Comparison of ENCODE assay signal across 8 mouse cellular contexts in the genomic region with DNA sequence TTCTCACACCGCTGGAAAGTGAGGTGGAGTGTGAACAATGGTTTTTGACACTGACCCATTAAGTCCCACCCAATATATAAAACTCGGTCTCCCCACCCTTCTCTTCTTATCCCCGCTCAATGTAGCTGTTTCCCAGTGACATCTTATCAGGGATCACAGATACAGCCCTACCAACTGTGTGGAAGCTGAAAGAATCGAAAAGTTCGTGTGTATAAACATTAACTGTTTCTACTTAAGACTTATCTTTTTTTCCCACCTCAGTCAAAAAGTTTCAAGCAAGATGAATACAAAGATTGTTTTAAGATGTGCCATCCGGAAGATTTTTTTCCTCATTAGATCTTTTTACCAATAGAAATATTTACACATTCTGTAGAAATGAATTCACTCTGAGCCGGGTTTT. TPM values are rescaled to one million over a fixed set of nuclear protein-coding genes. Genes with fewer than 3 reads are reported as not detected.
DNase-seq lines count a peak whose midpoint lies in the region; ATAC-seq lines count a peak whose summit lies in the region.

No protein-coding gene starts in this region.

- H3K27ac ChIP-seq in heart, embryonic 15.5 days = no peak overlapping the region
- no peak overlapping the region for H3K27ac ChIP-seq in embryonic facial prominence, embryonic 12.5 days
- H3K27ac ChIP-seq in intestine, embryonic 15.5 days = no peak overlapping the region
- H3K27ac ChIP-seq in midbrain, embryonic 15.5 days = no peak overlapping the region

- DNase-seq in heart, postnatal 4 days = no peak
- DNase-seq in embryo, embryonic 11 days = no peak
- DNase-seq in layer of hippocampus, postnatal 14 days (ENCODE audit: low spot score in 2 of 2) = no peak
- DNase-seq in Muller cell, postnatal 12 days (ENCODE audit: inconsistent ontology term) = no peak

- 22% methylated on average over 7 of the region's 7 CpGs for WGBS in heart, embryonic 15.5 days
- WGBS in embryonic facial prominence, embryonic 12.5 days = 29% methylated on average over 7 of the region's 7 CpGs
- WGBS in intestine, embryonic 15.5 days = 13% methylated on average over 7 of the region's 7 CpGs
- 25% methylated on average over 7 of the region's 7 CpGs for WGBS in midbrain, embryonic 15.5 days

- no peak overlapping the region for H3K9ac ChIP-seq in heart, embryonic 15.5 days
- H3K9ac ChIP-seq in embryonic facial prominence, embryonic 12.5 days = no peak overlapping the region
- H3K9ac ChIP-seq in intestine, embryonic 15.5 days = no peak overlapping the region
- H3K9ac ChIP-seq in midbrain, embryonic 15.5 days = peak overlapping the region; percentile 82; the same call in 1 of the 2 replicates

- peak overlapping the region; percentile 85 for H3K4me2 ChIP-seq in heart, embryonic 15.5 days
- peak overlapping the region; percentile 85 for H3K4me2 ChIP-seq in embryonic facial prominence, embryonic 12.5 days (replicated peaks)
- peak overlapping the region; percentile 92 for H3K4me2 ChIP-seq in intestine, embryonic 15.5 days (replicated peaks)
- H3K4me2 ChIP-seq in midbrain, embryonic 15.5 days = peak overlapping the region; percentile 85

- ATAC-seq in heart, embryonic 15.5 days (replicated peaks; ENCODE audit: insufficient number of reproducible peaks, insufficient read depth, low FRiP score, low read depth) = no peak
- no peak for ATAC-seq in embryonic facial prominence, embryonic 12.5 days (ENCODE audit: insufficient number of reproducible peaks, insufficient read depth, low FRiP score, low TSS enrichment)
- ATAC-seq in intestine, embryonic 15.5 days = no peak
- ATAC-seq in midbrain, embryonic 15.5 days (replicated peaks) = no peak

- peak overlapping the region; percentile 98 for H3K4me3 ChIP-seq in heart, embryonic 15.5 days
- H3K4me3 ChIP-seq in embryonic facial prominence, embryonic 12.5 days = peak overlapping the region; percentile 97
- H3K4me3 ChIP-seq in intestine, embryonic 15.5 days (replicated peaks) = peak overlapping the region; percentile 98
- H3K4me3 ChIP-seq in midbrain, embryonic 15.5 days = peak overlapping the region; percentile 98

- peaks cover 32% of the 10 kb centered on the region for H3K4me1 ChIP-seq in heart, embryonic 15.5 days (replicated peaks)
- H3K4me1 ChIP-seq in embryonic facial prominence, embryonic 12.5 days = peaks cover 20% of the 10 kb centered on the region; the same call in 1 of the 2 replicates
- H3K4me1 ChIP-seq in intestine, embryonic 15.5 days (replicated peaks) = peaks cover 8% of the 10 kb centered on the region
- peaks cover 34% of the 10 kb centered on the region for H3K4me1 ChIP-seq in midbrain, embryonic 15.5 days

- H3K36me3 ChIP-seq in heart, embryonic 15.5 days = no peaks in the 10 kb centered on the region
- no peaks in the 10 kb centered on the region for H3K36me3 ChIP-seq in embryonic facial prominence, embryonic 12.5 days
- H3K36me3 ChIP-seq in intestine, embryonic 15.5 days = no peaks in the 10 kb centered on the region
- no peaks in the 10 kb centered on the region for H3K36me3 ChIP-seq in midbrain, embryonic 15.5 days (replicated peaks)

- no peaks in the 10 kb centered on the region for H3K27me3 ChIP-seq in heart, embryonic 15.5 days
- H3K27me3 ChIP-seq in embryonic facial prominence, embryonic 12.5 days = no peaks in the 10 kb centered on the region
- H3K27me3 ChIP-seq in intestine, embryonic 15.5 days (replicated peaks) = no peaks in the 10 kb centered on the region
- H3K27me3 ChIP-seq in midbrain, embryonic 15.5 days (replicated peaks) = no peaks in the 10 kb centered on the region

- no peaks in the 10 kb centered on the region for H3K9me3 ChIP-seq in heart, embryonic 15.5 days (replicated peaks)
- H3K9me3 ChIP-seq in embryonic facial prominence, embryonic 12.5 days = no peaks in the 10 kb centered on the region
- no peaks in the 10 kb centered on the region for H3K9me3 ChIP-seq in intestine, embryonic 15.5 days
- H3K9me3 ChIP-seq in midbrain, embryonic 15.5 days = no peaks in the 10 kb centered on the region

RNA-seq across cellular contexts. Expression of a gene that starts 1.5 kb away (rescaled TPM):
- polyA plus RNA-seq in heart, embryonic 15.5 days (2015; fragmentation: Nextera tagmentation; extraction: Ambion mirVana) = 327 and 380 TPM in 2 replicates
- total RNA-seq in heart, postnatal 4 days (2021) = 100 to 1,000 TPM; 311 to 312 TPM
- polyA plus RNA-seq in embryonic facial prominence, embryonic 12.5 days (2016; fragmentation: Nextera tagmentation; extraction: Ambion mirVana) = 196 and 202 TPM in 2 replicates
- 210 and 215 TPM in 2 replicates for polyA plus RNA-seq in intestine, embryonic 15.5 days (2015; fragmentation: Nextera tagmentation; extraction: Ambion mirVana)
- polyA plus RNA-seq in midbrain, embryonic 15.5 days (2015; fragmentation: Nextera tagmentation; extraction: Ambion mirVana) = 326 and 328 TPM in 2 replicates
- 100 to 1,000 TPM; 441 to 464 TPM for total RNA-seq in layer of hippocampus, postnatal 14 days (2021)
